Mouse (Mus musculus) 416B (cell line): ENCODE measurements around the gene Mical3.

Source experiments
- DNase-seq: peaks from one replicate; pipeline ENCODE4 v3.0.0; 2011; ENCODE audit warnings: low read depth

Mical3 gene

GRCm38 (mm10) chr6:121145906-121146305 lies 15.1 kb upstream of the Mical3 start:
- no peak for DNase-seq

- DNase-seq: peak; percentile 66
Observed at GRCm38 (mm10) chr6:121145010-121145604, 14.3 kb upstream of the Mical3 start.

GRCm38 (mm10) chr6:121144066-121144465 lies 13.3 kb upstream of the Mical3 start:
- DNase-seq: peak; percentile 85

GRCm38 (mm10) chr6:121143439-121143838 lies 12.6 kb upstream of the Mical3 start:
- no peak for DNase-seq

GRCm38 (mm10) chr6:121142298-121142697 lies 11.5 kb upstream of the Mical3 start:
- DNase-seq: no peak

- DNase-seq: no peak
Observed at GRCm38 (mm10) chr6:121139271-121139670, 8.5 kb upstream of the Mical3 start.

GRCm38 (mm10) chr6:121138338-121139040 lies 7.7 kb upstream of the Mical3 start:
- peak; percentile 74 for DNase-seq

GRCm38 (mm10) chr6:121137222-121137621 lies 6.4 kb upstream of the Mical3 start:
- DNase-seq: no peak

GRCm38 (mm10) chr6:121134884-121135283 lies 4.1 kb upstream of the Mical3 start:
- no peak for DNase-seq

GRCm38 (mm10) chr6:121134249-121134648 lies 3.5 kb upstream of the Mical3 start:
- DNase-seq: no peak

GRCm38 (mm10) chr6:121130039-121130705 lies 627 bp downstream of the Mical3 start:
- peak; percentile 87 for DNase-seq

- no peak for DNase-seq
Observed at GRCm38 (mm10) chr6:121129506-121129905, 1.3 kb downstream of the Mical3 start.

- no peak for DNase-seq
Observed at GRCm38 (mm10) chr6:121128736-121129135, 2.1 kb downstream of the Mical3 start.

GRCm38 (mm10) chr6:121127726-121128125 lies 3.1 kb downstream of the Mical3 start:
- peak; percentile 65 for DNase-seq

- peak; percentile 36 for DNase-seq
Observed at GRCm38 (mm10) chr6:121126202-121126601, 4.6 kb downstream of the Mical3 start.

- peak; percentile 33 for DNase-seq
Observed at GRCm38 (mm10) chr6:121122739-121123241, 8.0 kb downstream of the Mical3 start.

GRCm38 (mm10) chr6:121120776-121121175 lies 10.0 kb downstream of the Mical3 start:
- DNase-seq: no peak

GRCm38 (mm10) chr6:121117971-121118755 lies 12.6 kb downstream of the Mical3 start:
- no peak for DNase-seq

GRCm38 (mm10) chr6:121117142-121117541 lies 13.7 kb downstream of the Mical3 start:
- peak; percentile 39 for DNase-seq

- peak; percentile 76 for DNase-seq
Observed at GRCm38 (mm10) chr6:121116434-121116833, 14.4 kb downstream of the Mical3 start.

- DNase-seq: no peak
Observed at GRCm38 (mm10) chr6:121111448-121112055, 19.2 kb downstream of the Mical3 start.
